Mouse (Mus musculus): Measurements from ENCODE around the gene Itpr1.

The Itpr1 gene

DNA sequence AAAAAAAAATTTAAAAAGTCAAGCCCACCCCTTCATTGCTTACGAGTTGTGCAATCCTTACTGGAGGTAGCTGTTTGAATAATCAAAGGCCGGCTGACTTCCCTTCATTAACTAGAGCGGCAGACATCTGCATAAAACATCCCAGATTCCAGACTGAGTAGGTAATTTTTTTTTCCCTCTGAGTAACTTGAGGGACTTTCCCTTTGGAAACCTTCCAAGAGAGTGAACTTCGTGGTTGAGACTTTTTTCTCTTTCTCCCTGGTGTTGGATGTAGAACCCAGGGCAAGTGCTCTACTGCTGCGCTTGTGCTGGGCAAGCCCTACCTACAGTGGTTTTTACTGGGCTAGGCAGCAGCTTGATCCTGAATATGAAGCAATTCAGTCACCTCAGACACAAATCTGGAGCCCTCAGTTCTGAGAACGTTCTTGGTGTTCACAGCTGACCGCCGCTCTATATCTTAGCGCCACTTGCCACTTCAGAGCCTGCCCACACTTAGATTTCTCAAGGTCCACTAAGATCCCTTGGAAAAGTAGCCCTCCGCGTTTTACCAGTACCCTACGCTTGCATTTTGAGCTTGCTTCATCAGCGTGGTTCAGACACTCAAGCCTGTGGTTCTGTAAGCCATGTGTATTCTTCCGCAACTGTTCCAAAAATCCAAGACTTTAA is 244.8 kb downstream of the Itpr1 start:
- peak; percentile 43 to 79 for DNase-seq (ENCODE audit: inconsistent age in 2 of 2, low spot score in 1 of 2)

DNA sequence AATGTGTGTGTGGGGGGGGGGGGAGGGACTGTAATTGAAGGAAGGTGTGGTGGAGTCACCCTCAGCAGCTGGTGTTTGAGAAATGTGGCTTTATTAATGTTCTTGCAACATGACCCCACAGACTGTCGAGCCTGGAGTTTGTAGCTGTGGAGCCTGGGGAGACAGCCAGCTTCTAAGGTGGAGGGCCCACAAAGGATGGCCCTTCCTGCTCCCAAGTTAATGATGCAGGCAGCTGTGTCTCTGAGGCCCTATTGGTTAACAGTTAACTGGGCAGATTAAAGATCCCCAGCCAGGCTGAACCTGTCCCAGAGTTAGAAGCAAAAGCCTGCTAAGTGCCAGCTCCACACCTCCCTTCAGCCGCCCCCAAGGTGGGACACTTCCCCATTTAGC is 245.3 kb downstream of the Itpr1 start:
- no peak for DNase-seq (ENCODE audit: inconsistent age in 2 of 2, low spot score in 1 of 2)

DNA sequence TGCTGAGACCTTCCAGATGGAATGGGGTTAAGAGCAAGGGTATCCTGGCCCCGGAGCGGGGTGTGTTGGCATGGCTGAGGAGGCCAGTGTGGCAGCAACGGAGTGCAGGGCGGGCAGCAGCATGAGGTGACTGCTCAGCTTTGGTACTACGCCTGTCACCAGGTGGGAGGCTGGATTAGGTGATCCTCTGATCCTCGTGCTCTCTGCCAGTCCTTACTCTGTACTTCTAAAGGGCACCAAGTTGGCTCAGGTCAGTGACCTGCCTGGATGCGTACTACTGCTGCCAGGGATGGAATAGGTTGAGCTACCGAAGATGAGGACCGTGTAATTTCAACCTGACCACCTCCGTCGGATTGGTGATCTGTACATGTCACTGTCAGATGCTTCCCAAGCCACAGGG is 245.9 kb downstream of the Itpr1 start:
- DNase-seq (ENCODE audit: inconsistent age in 2 of 2, low spot score in 1 of 2) = no peak

DNA sequence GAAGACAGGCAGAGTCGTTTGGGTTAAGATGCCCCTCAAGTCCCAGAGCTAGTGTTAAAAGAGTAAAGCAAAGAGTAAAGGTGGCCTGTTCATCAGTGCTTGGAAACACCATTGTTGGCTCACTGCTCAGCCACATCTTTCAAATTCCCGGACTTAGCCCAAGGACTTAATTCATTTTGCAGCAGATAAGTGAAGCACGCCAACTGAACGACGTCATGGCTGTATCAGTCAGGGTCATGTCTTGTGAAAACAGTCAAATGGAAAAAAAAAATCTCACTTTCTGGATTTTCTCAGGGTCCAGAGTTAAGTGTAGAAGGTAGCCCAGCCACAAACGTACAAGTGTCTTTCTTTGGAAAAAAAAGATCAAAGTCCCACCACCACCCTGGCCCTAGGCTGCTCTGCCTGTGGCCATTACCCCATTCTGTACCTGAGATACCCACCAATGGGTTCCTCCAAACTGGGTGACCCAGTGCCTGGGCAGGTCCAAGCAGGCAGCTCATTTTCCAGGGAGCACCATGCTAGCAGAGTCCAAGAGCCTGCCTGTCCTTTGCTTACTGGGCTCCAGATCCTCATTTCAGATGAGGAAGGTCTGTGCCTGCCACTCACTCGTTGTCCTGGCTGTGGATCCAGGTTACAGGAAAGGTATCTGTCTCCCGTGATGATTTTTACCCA is 251.5 kb downstream of the Itpr1 start:
- peak; percentile 82 to 92 for DNase-seq (ENCODE audit: inconsistent age in 2 of 2, low spot score in 1 of 2)

DNA sequence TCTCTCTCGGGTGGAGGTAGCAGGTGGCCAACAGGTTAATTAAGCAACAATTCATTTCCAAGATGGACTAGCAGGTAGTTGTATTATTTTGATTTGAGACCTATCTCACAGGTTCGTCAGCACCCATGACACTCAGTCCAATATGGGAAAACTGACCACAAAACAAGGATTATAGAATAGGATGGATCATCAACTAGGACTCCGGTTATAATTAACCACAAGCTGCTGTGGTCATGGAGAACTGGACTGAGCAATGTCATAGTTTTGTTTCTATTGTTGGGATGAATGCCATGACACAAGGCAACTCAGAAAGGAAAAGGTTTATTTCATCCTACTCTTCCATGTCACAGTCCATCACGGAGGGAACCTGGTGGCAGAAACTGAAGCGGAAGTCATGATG is 252.3 kb downstream of the Itpr1 start:
- DNase-seq (ENCODE audit: inconsistent age in 2 of 2, low spot score in 1 of 2) = no peak

- peak; percentile 32 to 73 for DNase-seq (ENCODE audit: inconsistent age in 2 of 2, low spot score in 1 of 2)
Measured at GRCm38 (mm10) chr6:108466061-108466531, 253.2 kb downstream of the Itpr1 start.

DNA sequence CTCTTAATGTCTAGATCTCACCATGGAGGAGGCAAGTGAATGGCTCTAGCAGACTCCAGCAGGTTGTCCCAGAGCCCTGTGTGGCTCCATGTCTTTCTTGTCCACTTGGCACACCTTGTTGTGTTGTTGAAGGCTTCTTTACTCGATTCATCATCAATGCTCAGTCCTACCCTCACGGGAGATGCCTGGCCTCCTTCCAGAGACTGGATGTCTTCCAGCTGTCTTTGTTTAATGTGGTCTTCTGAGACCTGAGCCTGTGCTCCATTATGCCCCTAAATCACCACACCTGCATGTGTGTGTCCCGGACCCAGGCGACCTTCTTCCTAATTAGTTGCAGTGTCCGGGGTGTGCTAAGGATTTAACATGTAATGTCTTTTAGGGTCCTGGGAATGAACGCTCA is 254.7 kb downstream of the Itpr1 start:
- peak in 1 of 2 experiments; percentile 59 for DNase-seq (ENCODE audit: inconsistent age in 2 of 2, low spot score in 1 of 2)

- DNase-seq (ENCODE audit: inconsistent age in 2 of 2, low spot score in 1 of 2) = no peak
Measured at GRCm38 (mm10) chr6:108468226-108468825, 255.4 kb downstream of the Itpr1 start.

DNA sequence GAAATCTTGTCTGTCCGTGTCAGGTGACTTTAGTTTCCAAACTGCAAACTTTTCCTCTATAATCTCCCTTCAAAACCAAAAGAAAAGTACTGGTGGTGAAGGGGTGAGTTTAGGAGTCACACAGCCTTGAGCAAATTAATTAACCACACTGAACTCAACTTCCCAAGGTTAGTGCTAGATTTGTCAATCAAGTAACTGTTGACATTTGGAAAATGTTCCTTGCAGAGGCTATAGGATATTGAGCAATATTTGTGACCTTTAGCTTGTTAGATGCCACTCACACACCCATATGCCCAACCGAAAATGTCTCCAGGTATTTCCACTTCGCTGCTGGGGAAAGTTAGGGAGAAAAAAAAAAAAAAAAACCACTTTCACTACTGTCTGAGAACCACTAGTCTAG is 259.0 kb downstream of the Itpr1 start:
- peak in 1 of 2 experiments; percentile 65 for DNase-seq (ENCODE audit: inconsistent age in 2 of 2, low spot score in 1 of 2)

DNA sequence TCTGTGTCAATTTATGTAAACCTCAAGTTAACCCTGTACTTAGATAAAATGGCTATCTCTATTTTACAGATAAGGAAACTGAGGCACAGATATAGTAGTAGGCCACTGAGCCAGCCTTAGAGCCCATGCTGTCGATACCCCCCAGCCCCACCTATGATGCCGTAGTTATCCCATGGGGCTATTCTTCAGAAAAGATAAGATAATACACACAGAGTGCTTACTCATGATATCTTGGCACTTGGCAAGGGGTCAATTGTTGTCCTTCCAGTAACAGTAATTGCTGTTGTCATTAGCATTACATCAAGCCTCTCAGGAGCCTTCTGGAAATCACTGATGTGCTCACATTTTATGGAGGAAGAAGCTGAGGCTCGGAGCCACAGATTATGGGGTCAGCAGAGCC is 259.9 kb downstream of the Itpr1 start:
- DNase-seq (ENCODE audit: inconsistent age in 2 of 2, low spot score in 1 of 2) = peak in 1 of 2 experiments; percentile 74

- peak; percentile 93 to 97 for DNase-seq (ENCODE audit: inconsistent age in 2 of 2, low spot score in 1 of 2)
Measured at GRCm38 (mm10) chr6:108476797-108477235, 263.9 kb downstream of the Itpr1 start.

GRCm38 (mm10) chr6:108477602-108478001 is 264.7 kb downstream of the Itpr1 start:
- DNase-seq (ENCODE audit: inconsistent age in 2 of 2, low spot score in 1 of 2) = no peak

GRCm38 (mm10) chr6:108481190-108481589 is 268.3 kb downstream of the Itpr1 start:
- peak in 1 of 2 experiments; percentile 64 for DNase-seq (ENCODE audit: inconsistent age in 2 of 2, low spot score in 1 of 2)

- no peak for DNase-seq (ENCODE audit: inconsistent age in 2 of 2, low spot score in 1 of 2)
Measured at GRCm38 (mm10) chr6:108482464-108482863, 269.6 kb downstream of the Itpr1 start.

DNA sequence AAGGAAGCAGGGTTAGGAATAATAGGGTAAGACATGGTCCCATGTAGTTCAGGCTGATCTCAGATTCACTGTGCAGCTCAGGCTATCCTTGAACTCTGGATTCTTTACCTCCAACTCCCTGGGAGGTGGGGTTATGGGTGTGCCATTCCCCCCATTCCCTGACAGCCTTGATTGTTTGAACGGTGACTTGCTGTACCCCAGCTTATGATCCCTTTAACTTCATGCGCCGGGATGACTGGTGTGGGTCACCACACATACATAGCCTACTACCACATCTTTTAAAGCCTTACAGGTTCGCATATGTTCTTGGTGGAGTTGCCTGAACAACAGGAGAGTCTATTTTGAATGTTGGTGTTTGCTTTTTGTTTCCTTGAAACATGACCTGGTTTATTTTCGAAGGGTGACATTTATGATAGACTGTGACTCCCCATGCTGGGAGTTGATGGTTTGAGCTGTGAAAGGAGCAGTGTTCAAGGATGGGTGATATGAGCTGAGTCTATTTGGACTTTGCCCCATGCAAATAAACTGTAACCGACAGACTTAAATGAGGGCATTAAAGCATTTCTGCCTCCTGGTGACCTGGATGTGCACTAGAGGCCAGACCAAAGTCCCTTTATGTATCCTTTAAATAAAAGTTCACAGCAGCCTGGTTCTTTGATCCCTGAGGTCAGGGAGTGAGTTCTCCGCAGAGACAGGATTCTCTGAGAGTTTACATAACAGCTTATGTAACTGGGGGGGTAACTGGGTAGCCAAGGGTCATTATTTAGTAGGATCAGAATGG is 273.5 kb downstream of the Itpr1 start:
- DNase-seq (ENCODE audit: inconsistent age in 2 of 2, low spot score in 1 of 2) = no peak

GRCm38 (mm10) chr6:108487300-108487835 is 274.5 kb downstream of the Itpr1 start:
- no peak for DNase-seq (ENCODE audit: inconsistent age in 2 of 2, low spot score in 1 of 2)

DNA sequence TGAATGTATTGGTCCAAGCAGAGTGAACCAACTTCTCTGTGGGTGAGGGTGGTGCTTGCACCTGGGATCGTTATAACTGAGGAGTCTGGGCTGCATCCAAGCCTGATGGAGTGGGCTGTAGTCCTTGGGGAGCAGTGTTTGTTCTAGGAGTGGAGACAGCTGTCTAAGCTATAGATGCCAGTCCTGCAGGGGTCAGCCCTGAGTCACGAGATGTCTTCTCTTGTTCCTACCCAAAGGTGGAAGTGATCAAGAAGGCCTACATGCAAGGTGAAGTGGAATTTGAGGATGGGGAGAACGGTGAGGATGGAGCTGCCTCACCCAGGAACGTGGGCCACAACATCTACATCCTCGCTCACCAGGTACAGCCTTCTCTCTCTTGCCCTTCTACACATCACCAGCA is 275.4 kb downstream of the Itpr1 start:
- DNase-seq (ENCODE audit: inconsistent age in 2 of 2, low spot score in 1 of 2) = no peak

GRCm38 (mm10) chr6:108491969-108492368 is 279.1 kb downstream of the Itpr1 start:
- peak; percentile 37 to 76 for DNase-seq (ENCODE audit: inconsistent age in 2 of 2, low spot score in 1 of 2)

- no peak for DNase-seq (ENCODE audit: inconsistent age in 2 of 2, low spot score in 1 of 2)
Measured at GRCm38 (mm10) chr6:108493753-108494152, 280.9 kb downstream of the Itpr1 start.

- no peak for DNase-seq (ENCODE audit: inconsistent age in 2 of 2, low spot score in 1 of 2)
Measured at GRCm38 (mm10) chr6:108494185-108494804, 281.4 kb downstream of the Itpr1 start.

DNA sequence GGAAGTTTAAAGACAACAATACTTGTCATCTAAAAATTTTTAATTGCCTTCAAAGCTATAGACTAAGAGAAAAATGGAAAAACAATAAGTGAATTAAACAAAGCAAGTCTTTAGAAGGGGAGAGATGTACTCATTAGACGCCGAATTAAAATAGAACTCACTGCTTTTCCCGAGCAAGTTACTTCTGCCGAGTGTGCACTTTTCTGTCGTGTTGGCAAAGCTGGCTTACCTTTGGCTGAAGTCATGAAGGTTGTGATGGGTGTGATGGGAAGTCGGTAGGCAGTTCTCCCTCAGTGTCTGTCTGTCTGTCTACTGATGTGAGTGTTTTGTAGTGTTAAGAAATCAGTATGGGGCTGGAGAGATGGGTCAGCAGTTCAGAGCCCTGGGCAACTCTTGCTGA is 282.1 kb downstream of the Itpr1 start:
- no peak for DNase-seq (ENCODE audit: inconsistent age in 2 of 2, low spot score in 1 of 2)

All from adrenal gland, adult (tissue).